In genomic region chr5:100622509-100623163, GRCm38 (mm10) we compare ENCODE assay signal across 26 mouse cellular contexts. TPM values are rescaled to one million over a fixed set of nuclear protein-coding genes. Genes with fewer than 3 reads are reported as not detected.
DNase-seq lines count a peak whose midpoint lies in the region; ATAC-seq and TF ChIP-seq lines count a peak whose summit lies in the region.
"Had no signal": no experiment of that assay in that cellular context is flagged by ENCODE, and none has a peak within 500 bp of the region (broad histone marks: within the 10 kb centered on the region; RNA-seq: fewer than 3 reads in every experiment).

No protein-coding gene starts in this region.

- no peak overlapping the region for H3K4me3 ChIP-seq in kidney, postnatal 0 days (replicated peaks; ENCODE audit: low read depth, low read length)
- H3K4me3 ChIP-seq in C2C12 (ENCODE audit: insufficient read depth, poor library complexity, severe bottlenecking) = no peak overlapping the region
- H3K4me3 ChIP-seq in small intestine, adult 2 months (ENCODE audit: low read depth, low read length) = no peak overlapping the region
- no peak overlapping the region for H3K4me3 ChIP-seq in midbrain, embryonic 13.5 days (replicated peaks)
- H3K4me3 ChIP-seq: embryonic facial prominence, embryonic 15.5 days; forebrain, embryonic 10.5 days; intestine, embryonic 15.5 days; limb, embryonic 10.5 days; liver, embryonic 15.5 days; lung, embryonic 15.5 days; midbrain, embryonic 10.5 days; neural tube, embryonic 15.5 days had no signal

- no peak for TF ChIP-seq POLR2A in small intestine, adult 2 months (IDR thresholded peaks at IDR 0.05; ENCODE audit: low read depth, low read length)

- 76% methylated on average over 12 of the region's 12 CpGs for WGBS in kidney, postnatal 0 days
- 74% methylated on average over 12 of the region's 12 CpGs for WGBS in small intestine, adult 2 months
- 87% methylated on average over 12 of the region's 12 CpGs for WGBS in midbrain, embryonic 13.5 days

- DNase-seq in kidney, postnatal 0 days (ENCODE audit: low spot score) = peak; percentile 69
- DNase-seq in kidney, adult 11 months = no peak
- peak; percentile 85 for DNase-seq in NIH3T3 (ENCODE audit: low read depth)
- no peak for DNase-seq in left cerebral cortex, postnatal 14 days (ENCODE audit: low spot score in 2 of 2)
- DNase-seq: adrenal gland, postnatal 25 days; cerebellum, adult 9-10 months; gastrocnemius, postnatal 14 days; heart, adult 18-20 months; heart, postnatal 4 days; liver had no signal

- 0 out of 2 replicates have a peak overlapping the region, but pooled peaks have one; percentile 19 for H3K27ac ChIP-seq in kidney, postnatal 0 days
- H3K27ac ChIP-seq in small intestine, adult 2 months (ENCODE audit: insufficient read depth, low read depth, low read length) = peak overlapping the region; percentile 48
- H3K27ac ChIP-seq in midbrain, embryonic 13.5 days = no peak overlapping the region
- H3K27ac ChIP-seq: embryonic facial prominence, embryonic 15.5 days; forebrain, embryonic 10.5 days; intestine, embryonic 15.5 days; liver, embryonic 15.5 days; lung, embryonic 15.5 days; macrophage; midbrain, embryonic 10.5 days; neural tube, embryonic 15.5 days had no signal

- no peak overlapping the region for H3K9ac ChIP-seq in kidney, postnatal 0 days (ENCODE audit: low read depth, low read length)
- no peak overlapping the region for H3K9ac ChIP-seq in midbrain, embryonic 13.5 days (replicated peaks)
- H3K9ac ChIP-seq: embryonic facial prominence, embryonic 15.5 days; intestine, embryonic 15.5 days; liver, embryonic 15.5 days; lung, embryonic 15.5 days; neural tube, embryonic 15.5 days had no signal

- no peaks in the 10 kb centered on the region for H3K36me3 ChIP-seq in kidney, postnatal 0 days (ENCODE audit: insufficient read depth, low read length)
- no peaks in the 10 kb centered on the region for H3K36me3 ChIP-seq in C2C12 (ENCODE audit: control insufficient read depth, insufficient read depth)
- no peaks in the 10 kb centered on the region for H3K36me3 ChIP-seq in small intestine, adult 2 months (ENCODE audit: control insufficient read depth, insufficient read depth, low read length)
- H3K36me3 ChIP-seq in midbrain, embryonic 13.5 days = no peaks in the 10 kb centered on the region
- H3K36me3 ChIP-seq: embryonic facial prominence, embryonic 15.5 days; forebrain, embryonic 10.5 days; intestine, embryonic 15.5 days; limb, embryonic 10.5 days; liver, embryonic 15.5 days; lung, embryonic 15.5 days; midbrain, embryonic 10.5 days; neural tube, embryonic 15.5 days had no signal

- H3K9me3 ChIP-seq in kidney, postnatal 0 days (replicated peaks; ENCODE audit: low read length) = no peaks in the 10 kb centered on the region
- no peaks in the 10 kb centered on the region for H3K9me3 ChIP-seq in midbrain, embryonic 13.5 days
- H3K9me3 ChIP-seq: embryonic facial prominence, embryonic 15.5 days; forebrain, embryonic 10.5 days; intestine, embryonic 15.5 days; limb, embryonic 10.5 days; liver, embryonic 15.5 days; lung, embryonic 15.5 days; midbrain, embryonic 10.5 days; neural tube, embryonic 15.5 days had no signal

- intact Hi-C loops in left cerebral cortex, postnatal 14 days (cut with DNase I) = no loop called here

- no peak for TF ChIP-seq CTCF in kidney, postnatal 0 days (IDR thresholded peaks at IDR 0.05; ENCODE audit: low read depth)
- no peak for TF ChIP-seq CTCF in C2C12 (IDR thresholded peaks at IDR 0.05; ENCODE audit: control insufficient read depth, insufficient read depth, insufficient read length)
- no peak for TF ChIP-seq CTCF in small intestine, adult 2 months (IDR thresholded peaks at IDR 0.05; ENCODE audit: extremely low read depth, insufficient read length, insufficient replicate concordance, low read depth, low read length)

- peaks cover 10% of the 10 kb centered on the region; the same call in 1 of the 2 replicates for H3K4me1 ChIP-seq in kidney, postnatal 0 days (replicated peaks; ENCODE audit: insufficient read depth, low read length)
- peaks cover 34% of the 10 kb centered on the region for H3K4me1 ChIP-seq in small intestine, adult 2 months (ENCODE audit: control insufficient read depth, insufficient read depth, insufficient read length, low read length)
- H3K4me1 ChIP-seq in midbrain, embryonic 13.5 days (replicated peaks) = no peaks in the 10 kb centered on the region
- H3K4me1 ChIP-seq: embryonic facial prominence, embryonic 15.5 days; forebrain, embryonic 10.5 days; lung, embryonic 15.5 days; neural tube, embryonic 15.5 days had no signal

- H3ac ChIP-seq in C2C12 (ENCODE audit: control insufficient read depth, insufficient read length, low read depth) = no peak overlapping the region

- H3K79me3 ChIP-seq in C2C12 (ENCODE audit: low read depth) = no peaks in the 10 kb centered on the region

- ATAC-seq in kidney, postnatal 0 days (replicated peaks; ENCODE audit: low FRiP score, low read depth) = peak; percentile 52; the same call in 1 of the 2 replicates
- no peak for ATAC-seq in midbrain, embryonic 13.5 days
- ATAC-seq: forebrain, embryonic 16.5 days; hindbrain, embryonic 16.5 days; intestine, embryonic 15.5 days had no signal

- H3K79me2 ChIP-seq in C2C12 (ENCODE audit: control insufficient read depth, insufficient read depth) = no peaks in the 10 kb centered on the region

- no peaks in the 10 kb centered on the region for H3K27me3 ChIP-seq in kidney, postnatal 0 days (ENCODE audit: insufficient read depth, low read length)
- no peaks in the 10 kb centered on the region for H3K27me3 ChIP-seq in C2C12 (ENCODE audit: control insufficient read depth, insufficient read depth, insufficient read length)
- H3K27me3 ChIP-seq in small intestine, adult 2 months (ENCODE audit: control insufficient read depth, insufficient read depth, low read length) = no peaks in the 10 kb centered on the region
- no peaks in the 10 kb centered on the region for H3K27me3 ChIP-seq in midbrain, embryonic 13.5 days
- H3K27me3 ChIP-seq: embryonic facial prominence, embryonic 15.5 days; intestine, embryonic 15.5 days; liver, embryonic 15.5 days; lung, embryonic 15.5 days; neural tube, embryonic 15.5 days had no signal

- H3K4me2 ChIP-seq in kidney, postnatal 0 days (ENCODE audit: low read length) = no peak overlapping the region
- H3K4me2 ChIP-seq in midbrain, embryonic 13.5 days (replicated peaks) = no peak overlapping the region
- H3K4me2 ChIP-seq: embryonic facial prominence, embryonic 15.5 days; intestine, embryonic 15.5 days; liver, embryonic 15.5 days; lung, embryonic 15.5 days; neural tube, embryonic 15.5 days had no signal

TF ChIP-seq in C2C12, 6 proteins besides CTCF, POLR2A, EP300 and RAD21:
- TF ChIP-seq MAX (IDR thresholded peaks at IDR 0.05) (peak; percentile 31), MYOD1 (IDR thresholded peaks at IDR 0.05; ENCODE audit: control insufficient read depth, insufficient read length, low read depth) (no peak), FOSL1 (IDR thresholded peaks at IDR 0.05; ENCODE audit: insufficient read depth, low read length, poor library complexity, severe bottlenecking) (peak; percentile 73), CEBPB (IDR thresholded peaks at IDR 0.05; ENCODE audit: low read depth) (peak; percentile 14), USF1 (IDR thresholded peaks at IDR 0.05; ENCODE audit: low read depth) (peak; percentile 52)

RNA-seq across cellular contexts. Expression of gene Plac8, which starts 50.6 kb away (rescaled TPM):
- polyA plus RNA-seq in kidney, postnatal 0 days (2015; fragmentation: Nextera tagmentation; extraction: Ambion mirVana) = 146 and 169 TPM in 2 replicates
- 35.8 TPM for polyA plus RNA-seq in C2C12 (2012; fragmentation: generic; extraction: Trizol)
- 1,430 and 1,806 TPM in 2 replicates for polyA plus RNA-seq in small intestine, adult 2 months (2012; rRNA removed)
- 0.48 TPM in 1 of 2 replicates, not detected in the other for polyA plus RNA-seq in midbrain, embryonic 13.5 days (2015; fragmentation: Nextera tagmentation; extraction: Ambion mirVana)
- total RNA-seq in left cerebral cortex, postnatal 14 days (2021) = not detected
- total RNA-seq: layer of hippocampus, postnatal 14 days; left cerebral cortex, adult 8-10 months had no signal

RNA-seq across cellular contexts. Expression of gene Coq2, which starts 52.3 kb away (rescaled TPM):
- 62.0 and 64.6 TPM in 2 replicates for polyA plus RNA-seq in kidney, postnatal 0 days (2015; fragmentation: Nextera tagmentation; extraction: Ambion mirVana)
- 25.0 TPM for polyA plus RNA-seq in C2C12 (2012; fragmentation: generic; extraction: Trizol)
- 71.5 and 86.2 TPM in 2 replicates for polyA plus RNA-seq in small intestine, adult 2 months (2012; rRNA removed)
- 37.8 and 47.9 TPM in 2 replicates for polyA plus RNA-seq in midbrain, embryonic 13.5 days (2015; fragmentation: Nextera tagmentation; extraction: Ambion mirVana)
- 10 to 100 TPM; 63.3 to 64.4 TPM for total RNA-seq in left cerebral cortex, postnatal 14 days (2021)

Comparison
In these comparisons a context has a peak if more than half of its experiments do, and no peak if none do; other contexts are left out.
1. DNase-seq: peak in kidney, postnatal 0 days (single experiment) and NIH3T3 (single experiment); none in kidney, adult 11 months (single experiment) and left cerebral cortex, postnatal 14 days (0 of 2).
2. RNA of gene Plac8, which starts 50.6 kb away (polyA plus RNA-seq): 1,430 to 1,806 TPM in small intestine, adult 2 months, 146 to 169 TPM in kidney, postnatal 0 days and 35.8 TPM in C2C12 (single experiment); 0.48 TPM in midbrain, embryonic 13.5 days; every median in the first group is over 10 times any median in the second.